Mouse (Mus musculus) ovary, postnatal 14 days (tissue): ENCODE data around the gene Cntnap2.
"Not testable (repeated sequence)": the region's sequence is repeated elsewhere in the genome, so short reads cannot be mapped to it uniquely, and the experiment has no call there.

ENCODE experiments used
- DNase-seq: peaks from one replicate; pipeline ENCODE4 v3.0.0; 2022; ENCODE audit warnings: low spot score

Gene Cntnap2

DNA sequence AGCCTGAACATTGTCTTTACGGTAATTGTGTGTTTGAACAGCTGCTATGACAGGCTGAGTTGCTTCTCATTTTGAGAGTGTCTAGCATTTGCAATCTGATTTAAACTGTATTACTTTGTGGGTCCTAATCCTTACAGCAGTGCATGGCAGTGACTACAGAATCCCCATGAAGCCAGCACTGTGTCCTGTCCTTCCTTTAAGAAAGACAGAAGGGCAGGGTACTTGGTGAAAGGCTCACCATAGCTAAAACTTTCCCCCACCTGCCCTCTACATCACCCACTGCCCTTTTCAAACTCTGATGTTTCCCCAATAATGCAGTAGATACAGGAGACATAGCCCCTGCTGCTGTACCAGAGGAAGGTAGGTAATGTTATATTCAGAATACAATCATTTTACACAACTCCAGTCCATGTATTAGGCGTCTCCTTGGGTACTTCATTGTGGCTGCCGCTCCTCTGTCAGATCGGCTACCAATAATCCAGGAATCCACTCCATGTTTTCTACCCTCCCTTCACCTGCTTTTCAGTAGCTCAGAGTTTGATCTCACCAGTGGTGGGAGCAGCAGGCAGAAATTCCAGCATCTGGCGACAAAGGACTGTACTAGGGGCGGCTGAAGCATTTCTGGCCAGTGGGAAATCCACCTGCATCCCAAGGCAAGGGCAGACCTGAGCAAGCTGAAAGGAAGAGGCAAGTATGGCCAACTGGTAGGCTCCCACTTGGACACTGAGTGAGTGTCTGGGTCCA lies 2184.9 kb downstream of the Cntnap2 start:
- DNase-seq, result peak; percentile 17

DNA sequence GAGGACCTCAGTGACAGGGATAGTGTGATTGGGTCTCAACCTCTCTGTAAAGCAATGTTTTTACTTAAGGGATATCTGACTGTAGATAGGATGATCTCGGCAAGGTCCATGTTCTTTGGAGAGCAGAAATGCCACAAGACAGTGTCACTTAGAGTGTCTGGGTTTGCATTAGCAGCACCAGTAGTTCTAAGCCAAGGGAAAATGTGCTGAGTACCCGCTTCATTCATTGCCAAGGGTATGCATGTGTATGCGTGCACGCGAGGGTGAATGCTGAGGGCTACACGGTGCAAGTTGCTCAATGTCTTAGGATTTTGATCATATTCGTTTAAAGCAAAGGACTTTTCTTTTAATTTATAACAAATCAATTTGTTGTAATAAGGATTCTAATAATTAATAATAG lies 2185.5 kb downstream of the Cntnap2 start:
- DNase-seq, result no peak

DNA sequence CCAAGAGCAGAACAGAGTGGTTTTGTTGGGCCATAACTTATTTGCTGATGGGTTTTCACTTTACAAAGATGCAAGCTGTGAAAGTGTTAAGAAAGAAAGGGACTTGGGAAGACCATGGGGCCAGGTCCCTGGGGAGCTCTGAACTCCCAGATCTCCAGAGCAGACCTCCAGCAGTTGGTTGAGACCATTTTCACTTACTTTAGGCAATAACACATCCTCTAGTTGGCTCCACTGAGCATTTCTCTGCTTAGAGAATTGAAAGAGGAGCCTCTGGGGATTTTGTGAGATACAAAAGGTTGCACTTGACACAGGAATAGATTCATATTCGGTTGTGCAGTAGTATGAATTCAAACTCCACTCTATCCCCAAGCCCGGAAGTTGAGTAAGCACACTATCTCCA lies 2196.1 kb downstream of the Cntnap2 start:
- DNase-seq, result no peak

DNA sequence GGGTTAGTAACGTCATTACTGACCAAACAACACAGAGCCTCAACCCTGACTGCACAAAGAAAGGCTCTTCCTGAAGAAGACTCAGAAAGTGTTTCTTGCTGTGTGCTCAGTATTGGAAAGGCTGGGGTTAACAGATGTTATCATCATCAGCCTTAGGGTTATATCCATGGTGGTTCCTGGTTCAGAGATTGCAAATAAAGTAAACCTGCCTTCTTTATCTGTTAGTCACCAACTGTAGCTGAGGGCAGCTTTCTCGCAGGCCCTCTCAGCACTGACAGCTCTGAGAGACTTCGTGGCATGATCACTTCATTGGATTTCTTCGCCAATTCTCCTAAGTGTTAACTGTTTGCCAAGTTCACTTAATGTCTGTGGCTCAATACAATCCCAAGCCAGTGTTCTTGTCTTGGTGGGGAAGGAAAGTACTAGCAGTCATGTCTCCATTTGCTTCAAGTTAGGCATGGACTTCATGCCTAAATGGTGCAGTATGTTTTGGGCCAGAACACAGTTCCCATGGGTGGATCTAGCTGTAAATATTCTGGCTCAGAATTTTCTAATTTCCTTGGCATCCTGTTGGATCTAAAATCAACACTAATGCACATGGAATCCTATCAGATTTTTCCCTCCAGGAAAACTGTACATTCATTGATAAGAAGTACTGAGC lies 2197.2 kb downstream of the Cntnap2 start:
- DNase-seq, result no peak

DNA sequence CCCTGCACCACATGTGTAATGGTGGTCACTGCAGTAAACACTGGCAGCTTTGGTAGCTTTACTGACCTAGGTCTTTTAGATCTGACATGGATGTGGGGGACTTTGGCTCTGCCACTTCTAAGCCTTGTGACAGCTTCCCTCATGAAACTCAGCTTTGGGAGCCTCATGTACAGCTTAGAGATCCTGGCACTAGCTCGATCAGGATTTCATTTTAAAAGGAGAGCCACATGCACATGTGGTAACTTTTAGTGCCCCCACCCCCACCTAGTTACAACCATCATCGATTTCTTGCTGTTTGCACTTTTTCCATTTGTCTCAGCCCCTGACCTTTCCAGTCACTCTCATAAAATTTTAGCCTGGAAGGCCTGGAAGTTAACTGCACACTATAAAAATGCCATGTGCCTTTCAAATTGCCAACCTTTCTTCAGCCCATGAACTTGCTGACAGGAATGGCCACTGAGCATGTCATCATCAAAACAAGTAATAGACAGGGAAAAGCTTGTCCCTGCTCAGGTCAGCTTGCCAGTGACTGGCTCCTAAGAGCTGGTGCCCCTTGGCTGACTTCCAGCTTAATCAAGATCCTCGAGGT lies 2197.9 kb downstream of the Cntnap2 start:
- DNase-seq, result no peak

DNA sequence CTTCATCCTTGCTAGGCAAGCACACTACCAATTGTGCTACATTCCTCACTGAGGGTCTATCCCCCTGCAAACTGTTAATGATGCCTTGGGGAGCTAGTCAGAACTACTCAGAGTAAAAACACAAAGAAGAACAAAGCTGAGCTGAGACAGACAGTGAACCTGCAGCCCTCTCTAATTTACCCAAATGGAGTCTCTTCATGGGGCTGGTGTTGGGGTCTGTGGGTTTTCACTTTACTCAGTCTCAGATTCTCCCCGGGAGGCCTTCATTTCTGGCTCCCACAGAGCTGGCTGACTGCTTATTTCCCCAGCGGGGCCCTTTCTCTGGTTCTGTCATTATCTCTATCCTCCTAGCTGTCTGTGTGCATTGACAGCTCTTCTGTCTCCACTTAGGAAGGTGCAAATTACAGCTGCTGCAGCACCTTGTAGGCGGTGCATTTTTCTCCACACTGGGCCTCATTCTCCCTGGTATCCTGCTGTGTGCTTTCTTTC lies 2200.5 kb downstream of the Cntnap2 start:
- DNase-seq, result no peak

DNA sequence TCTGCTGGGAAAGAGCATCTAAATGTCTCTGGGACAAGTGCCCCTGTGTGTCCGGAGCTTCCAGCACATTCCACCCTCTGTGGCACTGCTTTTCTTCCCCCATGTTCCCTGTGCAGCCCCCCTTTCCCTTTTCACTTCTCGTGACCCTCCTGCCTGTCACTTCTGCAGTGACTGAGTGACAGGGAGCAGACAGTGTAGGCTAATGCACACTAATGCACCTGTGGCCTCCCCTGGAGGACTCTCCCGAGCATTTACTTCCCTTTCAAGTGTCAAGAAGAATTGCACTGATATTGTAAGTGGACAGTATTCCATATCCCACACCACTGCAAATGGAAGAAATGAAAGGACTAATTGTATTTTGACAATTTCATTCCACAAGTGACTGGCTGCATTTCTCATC lies 2208.1 kb downstream of the Cntnap2 start:
- DNase-seq, result no peak

DNA sequence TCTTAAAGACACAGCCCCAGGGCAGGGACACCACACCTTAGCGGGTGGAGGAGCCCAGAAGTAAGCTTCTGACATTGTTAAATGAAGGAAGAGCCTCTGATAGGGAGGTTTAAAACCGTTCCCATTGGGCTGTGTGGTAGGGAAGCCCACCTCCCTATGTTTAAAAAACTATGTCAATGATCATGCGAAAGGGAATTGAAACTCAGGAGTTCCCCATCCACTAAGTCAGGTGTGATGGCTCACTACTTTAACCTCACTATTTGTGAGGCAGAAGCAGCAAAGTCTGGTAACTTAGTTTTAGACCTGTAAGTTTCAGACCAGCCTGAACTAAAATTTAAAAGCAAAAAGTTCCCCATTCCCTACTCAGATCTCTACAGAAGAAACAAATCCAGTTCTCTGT lies 2210.3 kb downstream of the Cntnap2 start:
- no peak for DNase-seq

DNA sequence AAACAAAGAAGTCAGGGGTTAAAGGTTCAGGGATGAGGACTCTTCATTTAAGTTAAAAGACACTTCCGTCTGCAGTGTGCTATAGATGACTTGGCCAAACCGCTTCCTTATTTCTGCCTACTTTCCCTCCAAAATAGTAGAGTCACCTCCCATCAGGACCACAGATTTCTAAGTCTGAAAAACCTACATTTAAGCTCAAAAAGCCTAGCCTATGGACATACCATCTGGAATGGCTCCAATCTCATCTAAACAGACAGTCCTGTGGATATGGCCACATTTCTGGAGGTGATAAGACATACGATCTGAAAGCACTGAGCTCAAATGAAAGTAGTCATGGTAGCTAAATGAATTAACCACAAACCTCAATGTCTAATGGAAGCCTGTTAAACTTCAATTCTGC lies 2212.4 kb downstream of the Cntnap2 start:
- DNase-seq, result no peak

DNA sequence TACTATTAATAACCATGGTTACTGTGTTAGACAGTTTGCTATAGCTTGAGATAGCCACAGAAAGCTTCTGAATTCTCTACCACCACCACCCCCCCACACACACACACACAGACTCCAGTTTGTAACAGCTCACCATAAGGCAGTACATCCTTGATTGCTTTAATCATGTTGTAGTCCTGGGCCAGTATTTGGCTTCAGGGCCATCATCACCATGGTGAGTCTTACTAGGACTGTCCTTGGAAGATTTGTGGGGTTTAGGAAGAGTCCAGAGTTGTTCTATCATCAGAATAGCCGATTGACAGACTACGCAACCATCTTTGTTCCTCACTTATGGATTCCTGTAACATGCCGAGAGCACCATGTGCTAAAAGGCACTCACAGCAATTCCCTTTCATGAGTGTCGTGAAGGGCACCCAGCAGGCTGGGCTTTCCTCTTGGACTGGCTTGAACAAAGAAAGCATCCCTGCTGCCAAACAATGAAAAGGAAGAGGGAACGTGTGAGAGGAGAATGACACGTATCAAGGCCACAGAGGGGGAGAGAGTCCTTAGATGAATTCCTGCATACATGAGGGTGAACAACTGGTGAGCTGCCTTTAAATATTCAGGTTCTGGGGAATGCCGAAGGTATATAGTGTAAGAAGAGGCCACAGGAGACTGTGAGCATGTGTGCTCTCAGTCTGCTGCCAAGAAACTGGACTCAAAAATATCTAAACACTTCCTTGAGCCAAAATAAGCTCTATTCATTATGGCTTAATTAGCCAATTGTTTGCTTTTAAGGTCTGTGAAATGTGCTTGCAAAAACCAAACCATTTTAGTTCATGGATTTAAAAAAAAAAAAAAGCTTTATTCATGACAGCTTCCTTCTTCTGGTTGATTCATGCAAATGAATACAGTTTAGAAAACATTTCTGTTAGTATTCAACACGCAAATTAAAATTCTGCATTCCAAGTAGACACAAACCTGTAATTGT lies 2213.7 kb downstream of the Cntnap2 start:
- DNase-seq, result no peak

DNA sequence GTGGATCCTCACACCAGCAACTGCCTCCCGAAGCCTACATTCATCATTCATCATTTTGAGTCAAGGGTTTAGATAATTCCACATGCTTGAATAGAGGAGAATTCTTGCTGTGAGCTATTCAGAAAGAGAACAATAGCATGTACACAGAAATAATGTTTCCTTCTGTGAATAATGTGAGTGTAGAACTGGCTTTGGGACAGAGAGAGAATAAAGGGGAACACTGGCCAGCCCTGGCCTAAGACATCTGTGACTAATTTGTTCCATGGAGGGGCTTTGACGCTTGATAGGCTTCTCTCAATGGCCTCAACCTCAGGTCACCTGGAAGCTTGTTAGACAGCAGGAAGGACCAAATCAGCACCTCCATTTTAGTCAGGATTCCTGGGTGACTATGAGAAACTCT lies 2215.9 kb downstream of the Cntnap2 start:
- DNase-seq, result no peak

DNA sequence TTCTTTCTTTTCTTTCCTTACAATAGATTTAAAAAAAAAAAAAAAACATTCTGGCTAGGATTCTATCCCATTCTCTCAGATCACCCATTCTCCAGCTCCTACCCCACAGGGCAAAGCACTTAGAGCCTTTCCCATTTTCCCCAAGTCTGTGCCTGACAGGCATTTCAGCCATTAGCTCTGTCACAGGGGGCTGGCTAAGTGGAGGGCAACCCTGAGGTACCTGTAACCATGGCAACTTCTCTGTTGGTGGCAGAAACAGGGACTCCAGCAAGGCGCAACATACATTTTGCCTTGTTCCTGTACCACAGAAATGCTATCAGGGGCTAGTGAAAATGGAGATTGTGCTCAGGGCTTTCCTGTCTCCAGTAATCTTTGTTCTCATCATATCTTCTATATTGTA lies 2220.0 kb downstream of the Cntnap2 start:
- DNase-seq, result no peak

DNA sequence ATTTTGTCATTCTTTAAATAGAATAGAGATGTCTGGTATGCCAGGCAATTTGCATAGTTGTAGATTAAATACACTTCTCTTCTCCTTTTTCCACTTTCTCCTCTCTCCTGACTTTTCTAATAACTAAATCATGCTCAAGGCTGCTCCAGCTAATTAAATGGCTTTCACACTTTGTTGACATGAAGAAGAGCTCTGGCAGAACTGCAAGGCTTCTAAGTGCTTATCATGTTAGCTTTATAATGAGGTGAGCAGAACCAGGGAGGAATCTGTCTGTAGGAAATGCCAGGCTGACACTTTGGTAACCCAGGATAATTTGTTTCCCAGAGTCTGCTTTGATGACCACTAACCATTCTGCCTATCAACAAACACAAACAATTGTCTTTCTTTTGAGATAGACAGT lies 2222.4 kb downstream of the Cntnap2 start:
- no peak for DNase-seq

DNA sequence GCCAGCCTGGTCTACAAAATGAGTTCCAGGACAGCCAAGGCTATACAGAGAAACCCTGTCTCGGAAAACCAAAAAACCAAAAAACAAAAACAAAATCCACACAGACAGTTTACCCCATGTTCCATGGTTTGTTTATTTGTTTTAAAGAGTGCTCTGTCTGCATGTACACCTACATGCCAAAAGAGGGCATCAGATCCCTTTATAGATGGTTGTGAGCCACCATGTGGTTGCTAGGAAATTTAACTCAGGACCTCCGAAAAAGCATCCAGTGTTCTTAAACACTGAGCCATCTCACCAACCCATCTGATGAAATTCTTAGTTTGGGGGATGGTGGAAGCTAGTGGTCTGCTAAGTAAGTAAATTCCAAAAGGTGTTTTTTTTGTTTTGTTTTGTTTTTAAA lies 2225.6 kb downstream of the Cntnap2 start:
- no peak for DNase-seq

DNA sequence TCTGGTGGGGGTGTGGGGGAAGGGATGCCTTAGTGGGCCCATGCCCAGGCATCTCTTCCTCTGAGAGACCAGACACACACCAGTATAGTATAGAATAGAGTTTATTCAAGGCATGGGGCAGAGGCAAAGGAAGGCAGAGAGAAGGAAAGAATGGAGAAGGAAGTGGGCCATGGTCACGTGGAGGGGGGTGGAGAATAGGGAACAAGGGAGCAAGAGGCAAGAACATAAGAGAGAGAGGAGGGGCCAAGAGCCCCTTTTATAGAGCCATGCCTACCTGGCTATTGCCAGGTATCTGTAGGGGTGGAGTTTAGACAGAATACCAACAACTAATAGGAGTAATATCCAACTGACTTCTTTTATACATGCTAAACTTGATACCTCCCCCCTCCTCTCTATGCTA lies 2226.6 kb downstream of the Cntnap2 start:
- no peak for DNase-seq

DNA sequence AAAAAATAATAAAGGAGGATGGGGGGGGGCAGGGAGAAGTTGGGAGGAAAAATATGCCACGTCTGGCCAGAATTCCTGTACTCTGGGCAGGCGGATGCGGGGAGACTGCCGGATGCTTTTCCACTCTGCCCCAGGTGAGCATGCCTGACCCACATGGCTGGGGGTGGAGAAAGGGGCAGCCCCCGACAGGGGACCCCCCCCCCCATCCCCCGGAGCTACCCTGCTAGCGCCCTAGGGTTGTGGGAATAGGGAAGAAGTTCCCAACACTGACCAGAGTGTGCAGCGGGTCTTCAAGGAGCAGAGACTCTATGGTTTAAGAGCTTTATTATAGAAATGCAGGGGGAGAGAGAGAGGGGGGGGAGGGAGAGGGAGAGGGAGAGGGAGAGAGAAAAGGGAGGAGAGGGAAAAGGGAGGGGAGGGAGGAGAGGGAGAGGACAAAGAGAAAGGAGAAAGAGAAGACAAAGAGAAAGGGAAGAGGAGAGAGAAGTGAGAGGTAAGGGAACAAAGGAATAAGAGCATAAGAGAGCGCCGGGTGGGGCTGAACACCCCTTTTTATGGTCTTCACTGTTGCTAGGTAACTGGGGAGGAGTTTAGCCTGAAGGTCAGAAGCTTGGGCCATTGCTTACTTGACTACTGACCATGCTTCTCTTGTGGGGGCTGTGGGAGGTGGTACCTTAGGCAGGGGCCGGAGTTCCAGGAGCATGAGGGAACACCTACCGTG lies 2227.2 kb downstream of the Cntnap2 start:
- DNase-seq, result not testable (repeated sequence)

DNA sequence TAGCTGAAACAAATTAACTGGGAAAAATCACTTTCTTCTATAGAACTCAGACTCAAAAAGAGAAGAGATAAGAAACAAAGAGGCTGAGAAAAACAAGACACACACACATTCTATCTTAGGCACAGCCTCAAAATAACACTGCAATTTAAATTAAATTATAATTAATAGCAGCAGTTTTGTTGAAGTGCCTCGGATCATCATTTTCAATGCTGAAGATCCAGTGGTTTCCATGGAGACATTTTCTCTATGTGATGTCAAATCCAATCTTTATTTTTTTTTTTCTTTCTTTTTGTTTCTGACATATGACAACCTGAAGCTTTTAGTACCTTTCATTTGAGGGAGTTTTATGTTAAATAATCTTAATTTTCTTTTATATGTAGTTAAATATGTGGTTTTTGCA lies 2228.6 kb downstream of the Cntnap2 start:
- DNase-seq, result no peak

DNA sequence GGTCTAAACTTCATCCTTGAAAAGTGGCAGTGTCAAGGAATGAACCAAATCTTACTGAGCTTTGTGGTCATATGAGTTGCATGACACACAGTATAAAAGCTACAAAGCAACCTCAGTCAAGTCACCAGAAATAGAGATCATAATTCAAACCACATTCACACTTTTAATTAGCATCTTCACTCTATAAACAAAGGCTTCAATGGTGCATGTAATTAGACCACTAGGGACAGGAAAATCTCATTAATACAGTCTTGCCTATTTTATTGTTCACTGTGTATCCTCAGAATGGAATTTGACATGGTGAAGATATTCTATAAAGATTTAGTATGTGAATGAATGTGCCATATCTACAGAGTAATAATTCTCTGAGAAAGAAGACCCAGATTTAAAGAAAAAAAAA lies 2232.8 kb downstream of the Cntnap2 start:
- DNase-seq, result no peak

DNA sequence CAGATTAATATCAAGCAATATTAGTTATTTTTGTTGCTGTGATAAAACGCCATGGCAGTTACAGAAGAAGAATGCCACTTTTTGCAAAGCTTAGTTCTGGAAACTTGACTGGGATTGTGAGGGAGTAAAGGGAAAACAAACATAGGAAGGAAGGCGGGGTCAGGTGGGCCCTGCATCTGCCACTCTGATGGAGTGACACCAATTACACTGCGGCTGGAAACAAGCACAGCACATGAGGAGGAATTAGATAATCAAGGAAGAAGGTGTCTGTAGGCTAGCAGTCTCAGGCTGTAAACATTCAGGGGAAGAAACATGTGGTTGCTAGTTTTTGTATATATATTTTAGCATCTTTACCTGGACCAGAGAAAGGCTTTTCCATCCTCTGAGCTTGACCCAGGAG lies 2233.3 kb downstream of the Cntnap2 start:
- DNase-seq, result no peak

DNA sequence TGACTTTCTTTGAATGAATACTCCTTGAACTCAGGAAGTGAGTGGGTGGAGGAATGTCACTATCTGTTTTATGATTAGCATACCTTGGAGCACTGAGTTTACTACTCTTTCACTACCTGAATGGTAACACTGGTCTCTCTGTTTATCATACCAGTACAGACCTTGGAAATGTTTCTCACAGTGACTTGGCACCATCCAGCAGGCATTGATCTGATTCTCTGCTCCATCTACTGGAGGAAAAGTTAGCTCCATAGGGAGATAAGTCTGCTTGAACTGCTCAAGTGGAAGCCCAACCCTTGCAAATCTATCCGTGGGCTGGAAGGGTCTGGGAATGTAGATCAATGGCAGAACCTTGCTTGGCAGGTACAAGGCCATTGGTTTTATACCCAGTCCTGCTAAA lies 2235.3 kb downstream of the Cntnap2 start:
- no peak for DNase-seq

DNA sequence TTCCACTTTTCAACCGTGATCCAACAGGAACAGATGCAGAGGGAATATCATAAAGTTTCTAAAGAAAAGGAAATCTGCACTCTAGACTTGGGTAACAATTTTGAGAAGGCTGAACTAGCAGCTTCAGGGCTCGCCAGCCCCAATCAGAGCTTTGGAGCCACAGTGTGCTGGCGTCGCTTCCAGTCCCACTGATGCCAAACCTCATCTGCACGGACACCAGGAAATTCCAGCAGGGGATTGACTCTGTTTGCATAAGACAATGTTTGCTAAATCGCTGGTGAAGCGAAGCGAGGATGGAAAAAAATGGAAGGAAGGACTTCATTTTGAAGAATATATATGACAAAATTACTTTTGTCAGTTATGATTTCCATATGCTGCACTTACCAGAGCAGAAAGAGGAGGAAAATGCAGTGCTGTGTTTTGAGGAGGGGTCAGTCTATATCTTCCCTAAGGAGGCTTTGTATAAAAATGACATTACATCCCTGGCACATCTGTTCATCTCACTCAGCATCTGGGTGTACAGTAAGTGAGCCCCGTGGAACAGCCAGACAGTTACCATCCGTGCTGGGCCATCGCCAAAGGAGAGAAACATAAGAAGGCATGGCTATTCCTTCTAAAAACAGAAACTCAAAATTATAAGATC lies 2245.8 kb downstream of the Cntnap2 start:
- DNase-seq, result no peak
